Mouse (Mus musculus) intestine, postnatal 0 days (tissue): Measurements from ENCODE around the gene Stim2. TPM values are rescaled to one million over a fixed set of nuclear protein-coding genes. Genes with fewer than 3 reads are reported as not detected.

Experiments
- ATAC-seq: fragments of 200-750 bp; cut with Nextera tagmentation; 2 replicates; pipeline ENCODE4 v1.8.0; 2017; ENCODE audit warnings: mild to moderate bottlenecking, moderate TSS enrichment, moderate library complexity
- H3K27ac ChIP-seq: fragments of 300-500 bp; sonication (generic); 2 replicates; pipeline ENCODE4 v1.5.1; 2014; ENCODE audit warnings: mild to moderate bottlenecking, low read depth, low read length, moderate library complexity
- H3K27me3 ChIP-seq: fragments of 300-500 bp; sonication (generic); replicated peaks from 2 replicates; pipeline ENCODE4 v1.6.1; 2014; ENCODE audit warnings: low read length, mixed read lengths; ENCODE audit not compliant: control insufficient read depth, insufficient read depth
- H3K36me3 ChIP-seq: fragments of 300-500 bp; sonication (generic); 2 replicates; pipeline ENCODE4 v1.6.1; 2014; ENCODE audit warnings: mild to moderate bottlenecking, moderate library complexity; ENCODE audit not compliant: control insufficient read depth, insufficient read depth
- H3K4me1 ChIP-seq: fragments of 300-500 bp; sonication (generic); replicated peaks from 2 replicates; pipeline ENCODE4 v1.6.1; 2014; ENCODE audit warnings: antibody characterized with exemption, low read length, mixed read lengths; ENCODE audit not compliant: control insufficient read depth, insufficient read depth
- H3K4me2 ChIP-seq: fragments of 300-500 bp; sonication (generic); replicated peaks from 2 replicates; pipeline ENCODE4 v1.6.1; 2014; ENCODE audit warnings: low read depth, mild to moderate bottlenecking, moderate library complexity
- H3K4me3 ChIP-seq: fragments of 300-500 bp; sonication (generic); 2 replicates; pipeline ENCODE4 v1.5.1; 2014; ENCODE audit warnings: low read depth, low read length
- H3K9ac ChIP-seq: fragments of 300-500 bp; sonication (generic); 2 replicates; pipeline ENCODE4 v1.6.1; 2014; ENCODE audit warnings: mild to moderate bottlenecking, low read depth, low read length
- H3K9me3 ChIP-seq: fragments of 300-500 bp; sonication (generic); 2 replicates; pipeline ENCODE4 v1.6.1; 2016; ENCODE audit warnings: mixed run types; ENCODE audit not compliant: control insufficient read depth
- CTCF ChIP-seq: sonication (generic); IDR thresholded peaks from 2 replicates; pipeline ENCODE4 v1.5.1; 2016; ENCODE audit warnings: low read depth, mild to moderate bottlenecking, control low read depth, antibody characterized with exemption, moderate library complexity
- WGBS: fragments of 180-500 bp; shearing (Covaris S2); extraction: QIAGEN DNeasy Blood & Tissue Kit; methylation state at CpG from one replicate; pipeline ENCODE4 v1.1.7; 2014; 5-methylcytosine and 5-hydroxymethylcytosine counted together
- polyA plus RNA-seq: library from polyadenylated mRNA; unstranded; fragments of >200 nt; fragmentation: Nextera tagmentation; extraction: Ambion mirVana; gene quantifications from 2 replicates; pipeline ENCODE4 v1.2.1, GENCODE M21; 2015

Gene Stim2
- polyA plus RNA-seq, 1 experiment from 2014 or later, result 13.9 TPM

DNA sequence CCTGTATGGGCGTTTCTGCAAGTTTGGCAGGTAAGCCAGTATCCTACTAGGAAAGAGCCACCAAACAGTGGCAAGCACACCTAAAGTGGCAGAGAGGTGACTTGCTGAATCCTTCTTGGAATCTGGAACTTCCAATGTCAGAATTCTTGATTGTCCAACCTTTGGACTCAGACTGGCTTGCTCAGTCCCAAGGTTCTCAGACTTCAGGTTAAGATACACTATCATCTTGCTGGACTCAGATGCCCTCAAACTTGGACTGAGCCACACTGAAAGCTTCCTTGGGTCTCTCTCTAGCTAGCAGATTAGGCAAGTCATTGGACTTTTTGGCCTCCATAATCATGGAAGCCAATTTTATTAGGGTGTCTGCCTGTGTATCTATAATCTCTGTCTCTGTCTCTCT lies 10.8 kb upstream of the Stim2 start:
- WGBS, result 83% methylated on average over 1 of the region's 1 CpGs
- Histone ChIP-seq H3K4me3 (no peak overlapping the region), H3K9me3 (no peaks in the 10 kb centered on the region), H3K9ac (no peak overlapping the region), H3K36me3 (no peaks in the 10 kb centered on the region), H3K4me2 (no peak overlapping the region), H3K4me1 (0 out of 2 replicates have a peak, but pooled peaks cover 3% of the 10 kb centered on the region), H3K27me3 (no peaks in the 10 kb centered on the region), H3K27ac (no peak overlapping the region)
- peak; percentile 55 for ATAC-seq
- TF ChIP-seq CTCF, result no peak

DNA sequence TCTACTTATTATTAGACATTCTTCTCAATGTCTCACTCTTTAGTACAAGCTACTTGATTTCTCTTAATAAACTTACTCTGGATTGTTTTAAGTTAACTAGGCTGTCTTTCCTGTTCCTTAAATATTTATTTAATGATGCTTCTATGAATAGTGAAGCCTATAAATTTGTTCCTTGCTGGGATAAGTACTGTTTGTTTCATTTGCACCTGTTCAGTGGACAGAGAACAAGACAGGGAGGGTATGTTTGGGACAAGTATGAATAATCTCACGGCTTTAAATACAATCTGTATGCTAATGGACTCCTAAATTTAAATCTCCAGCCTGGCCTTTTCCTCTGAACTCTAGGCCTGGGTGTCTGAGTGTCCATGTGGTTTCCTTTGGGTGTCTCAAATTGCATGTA lies 10.2 kb upstream of the Stim2 start:
- 69% methylated on average over 1 of the region's 1 CpGs for WGBS
- Histone ChIP-seq H3K9me3 (no peaks in the 10 kb centered on the region), H3K4me2 (no peak overlapping the region), H3K36me3 (no peaks in the 10 kb centered on the region), H3K9ac (no peak overlapping the region), H3K27ac (no peak overlapping the region), H3K4me3 (no peak overlapping the region), H3K27me3 (no peaks in the 10 kb centered on the region), H3K4me1 (0 out of 2 replicates have a peak, but pooled peaks cover 3% of the 10 kb centered on the region)
- no peak for TF ChIP-seq CTCF
- ATAC-seq, result no peak

DNA sequence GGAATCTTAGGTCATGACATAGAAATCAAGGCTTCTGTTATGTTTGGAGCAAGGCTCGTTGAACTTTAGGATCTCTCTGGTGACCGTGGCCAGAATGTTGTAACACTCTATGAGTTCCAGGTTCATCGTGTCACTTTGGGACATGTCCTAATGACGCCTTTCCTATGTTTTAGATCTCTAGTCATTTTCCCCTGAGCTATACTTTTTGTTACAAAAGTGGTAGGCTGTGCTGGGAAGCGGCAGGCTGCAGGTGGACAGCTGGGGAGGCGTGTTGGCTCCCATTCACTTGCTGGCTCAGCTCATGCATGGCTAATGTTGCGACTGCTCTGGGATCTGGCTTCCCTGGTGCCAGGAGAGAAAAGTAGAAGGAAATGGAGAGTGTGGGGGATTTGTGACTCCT lies 5.7 kb upstream of the Stim2 start:
- Histone ChIP-seq H3K27ac (no peak overlapping the region), H3K9me3 (no peaks in the 10 kb centered on the region), H3K27me3 (no peaks in the 10 kb centered on the region), H3K4me3 (no peak overlapping the region), H3K4me1 (peaks cover 1% of the 10 kb centered on the region; the same call in 1 of the 2 replicates), H3K36me3 (no peaks in the 10 kb centered on the region), H3K9ac (no peak overlapping the region), H3K4me2 (no peak overlapping the region)
- TF ChIP-seq CTCF, result no peak
- 83% methylated on average over 7 of the region's 7 CpGs for WGBS
- ATAC-seq, result no peak

DNA sequence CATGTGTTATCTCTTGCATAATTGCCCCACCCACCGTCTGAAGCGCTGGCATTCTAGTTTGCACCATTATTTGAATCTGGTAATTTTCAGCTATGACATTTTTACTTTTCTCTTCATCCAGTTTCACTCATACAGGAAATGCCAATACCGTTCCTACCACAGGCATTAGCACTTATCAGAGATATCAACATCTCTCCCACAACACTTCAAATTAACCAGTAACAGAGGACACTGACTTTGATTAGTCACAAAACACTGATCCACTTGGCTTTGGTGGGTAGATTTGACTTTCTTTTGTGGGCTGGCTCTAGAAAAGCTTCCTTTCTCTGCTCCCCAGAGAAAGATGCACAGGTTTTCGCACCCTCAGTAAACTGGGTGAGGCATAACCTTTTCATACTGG lies 3.7 kb upstream of the Stim2 start:
- H3K4me3 ChIP-seq, result no peak overlapping the region; the same call in 1 of the 2 replicates

DNA sequence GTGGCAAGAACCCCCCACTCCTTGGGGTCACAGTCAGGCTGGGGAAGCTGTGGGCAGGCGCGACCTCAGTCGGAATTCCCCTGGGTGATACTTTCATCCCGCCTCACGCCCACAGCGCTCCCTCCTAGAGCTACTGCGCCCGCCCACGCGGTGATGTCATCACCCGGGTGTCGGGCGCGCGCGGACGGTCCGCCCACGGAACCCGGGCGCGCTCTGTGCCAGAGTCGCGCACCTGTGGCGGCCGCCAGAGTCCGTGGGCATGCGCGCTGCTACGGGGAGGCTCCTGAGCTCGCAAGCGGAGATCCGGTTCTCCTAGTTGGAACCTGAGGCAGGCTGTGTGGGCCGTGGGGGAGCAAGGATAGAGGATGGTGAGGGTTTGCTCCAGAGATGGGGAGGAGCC lies 3.0 kb upstream of the Stim2 start:
- Histone ChIP-seq H3K36me3 (no peaks in the 10 kb centered on the region), H3K9ac (peak overlapping the region; percentile 43), H3K9me3 (no peaks in the 10 kb centered on the region), H3K27ac (peak overlapping the region; percentile 5; the same call in 1 of the 2 replicates), H3K4me2 (peak overlapping the region; percentile 89), H3K4me3 (peak overlapping the region; percentile 54), H3K27me3 (no peaks in the 10 kb centered on the region), H3K4me1 (peaks cover 3% of the 10 kb centered on the region; the same call in 1 of the 2 replicates)
- no peak for TF ChIP-seq CTCF
- under 1% methylated on average over 34 of the region's 34 CpGs for WGBS
- ATAC-seq, result peak; percentile 66

More for the DNA sequence above, 3.7 kb upstream of the Stim2 start:
- no peaks in the 10 kb centered on the region for H3K36me3 ChIP-seq
- no peaks in the 10 kb centered on the region for H3K27me3 ChIP-seq
- WGBS, result 30% methylated on average over 4 of the region's 4 CpGs
- TF ChIP-seq CTCF, result no peak
- peak overlapping the region; percentile 89 for H3K4me2 ChIP-seq
- H3K27ac ChIP-seq, result no peak overlapping the region
- no peak for ATAC-seq
- H3K9me3 ChIP-seq, result no peaks in the 10 kb centered on the region
- H3K4me1 ChIP-seq, result peaks cover 3% of the 10 kb centered on the region; the same call in 1 of the 2 replicates
- H3K9ac ChIP-seq, result no peak overlapping the region

DNA sequence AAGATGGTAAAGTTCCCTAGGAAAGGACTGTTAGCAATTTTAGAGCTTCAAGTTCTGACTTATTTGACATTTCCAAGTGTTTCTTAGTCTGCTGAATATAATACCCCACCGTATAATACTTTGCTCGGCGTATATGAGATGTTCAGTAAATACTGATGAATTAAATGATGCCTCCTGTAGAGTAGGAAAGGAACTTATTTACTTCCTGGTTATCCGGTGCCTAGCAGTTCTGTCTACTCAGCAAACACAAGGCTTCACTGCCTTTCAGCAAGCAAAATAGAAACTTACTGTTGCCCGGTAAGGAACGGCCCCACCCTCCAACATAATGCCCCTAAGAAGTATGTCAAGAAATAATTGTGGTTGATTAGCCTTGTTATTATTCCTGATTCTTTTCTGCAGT lies 1.5 kb upstream of the Stim2 start:
- no peak for TF ChIP-seq CTCF
- H3K9me3 ChIP-seq, result no peaks in the 10 kb centered on the region
- no peaks in the 10 kb centered on the region for H3K36me3 ChIP-seq
- ATAC-seq, result no peak
- no peak overlapping the region for H3K4me3 ChIP-seq
- peaks cover 3% of the 10 kb centered on the region; the same call in 1 of the 2 replicates for H3K4me1 ChIP-seq
- no peak overlapping the region for H3K9ac ChIP-seq
- H3K27me3 ChIP-seq, result no peaks in the 10 kb centered on the region
- H3K27ac ChIP-seq, result no peak overlapping the region
- H3K4me2 ChIP-seq, result no peak overlapping the region
- WGBS, result 67% methylated on average over 6 of the region's 6 CpGs
